In the genomic region with DNA sequence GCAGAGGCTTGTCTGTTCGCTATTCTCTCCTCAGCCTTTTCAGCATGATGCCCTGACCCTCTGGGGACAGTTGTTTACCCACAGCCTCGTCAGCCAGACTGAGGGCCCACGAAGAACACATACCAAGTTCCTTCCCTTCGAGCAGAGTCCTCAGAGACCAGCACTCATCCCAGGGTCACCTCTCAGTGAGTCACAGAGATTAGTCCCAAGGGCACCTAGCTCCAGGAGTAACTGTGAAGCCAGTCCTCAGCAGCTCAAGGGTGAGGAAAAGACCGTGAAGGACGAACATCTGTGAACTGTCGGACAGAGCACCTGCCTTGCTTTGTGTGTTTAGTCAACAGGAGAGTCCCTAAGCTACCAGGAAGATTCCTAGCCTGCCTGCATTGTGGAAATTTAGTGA, we compare ENCODE assay signal across 16 mouse cellular contexts. TPM values are rescaled to one million over a fixed set of nuclear protein-coding genes. Genes with fewer than 3 reads are reported as not detected.
"Had no signal": no experiment of that assay in that cellular context is flagged by ENCODE, and none has a peak within 500 bp of the region (broad histone marks: within the 10 kb centered on the region; RNA-seq: fewer than 3 reads in every experiment).

No protein-coding gene starts in this region.

- H3K27me3 ChIP-seq: limb, embryonic 12.5 days; limb, embryonic 15.5 days; midbrain, embryonic 13.5 days had no signal

- H3K9ac ChIP-seq: limb, embryonic 12.5 days; limb, embryonic 15.5 days; liver, embryonic 14.5 days; liver, postnatal 0 days; lung, embryonic 14.5 days; midbrain, embryonic 13.5 days had no signal

- H3K27ac ChIP-seq: limb, embryonic 12.5 days; limb, embryonic 15.5 days; liver, embryonic 14.5 days; macrophage; midbrain, embryonic 13.5 days had no signal

- DNase-seq: kidney, postnatal 14 days; kidney, postnatal 4 days; left cerebral cortex, postnatal 4 days; liver, postnatal 0 days; lung, embryonic 14.5 days; thymus, adult 18-20 months; thymus, postnatal 36 days had no signal

- H3K4me3 ChIP-seq: limb, embryonic 12.5 days; limb, embryonic 15.5 days; midbrain, embryonic 13.5 days had no signal

- ATAC-seq: liver, postnatal 0 days; lung, postnatal 0 days; midbrain, embryonic 13.5 days; midbrain, embryonic 16.5 days had no signal

- H3K4me2 ChIP-seq: limb, embryonic 12.5 days; limb, embryonic 15.5 days; liver, embryonic 11.5 days; lung, embryonic 14.5 days; midbrain, embryonic 13.5 days had no signal

- H3K4me1 ChIP-seq: limb, embryonic 15.5 days had no signal

- H3K9me3 ChIP-seq: limb, embryonic 12.5 days; limb, embryonic 15.5 days; midbrain, embryonic 13.5 days had no signal

RNA-seq across cellular contexts. Expression of a gene that starts 4.9 kb away (rescaled TPM):
- total RNA-seq: megakaryocyte, adult 5-6 weeks had no signal
- polyA plus RNA-seq: macrophage had no signal

RNA-seq across cellular contexts. Expression of a gene that starts 25.5 kb away (rescaled TPM):
- total RNA-seq: megakaryocyte, adult 5-6 weeks had no signal
- polyA plus RNA-seq: macrophage had no signal
